Mouse (Mus musculus) erythroblast, adult 5-6 weeks (primary cell): ENCODE measurements around the gene Sorcs2. TPM values are rescaled to one million over a fixed set of nuclear protein-coding genes. Genes with fewer than 3 reads are reported as not detected.

Source experiments
- ATAC-seq: replicated peaks from 2 replicates; pipeline ENCODE4 v1.8.0; 2016; ENCODE audit warnings: moderate number of reproducible peaks, mild to moderate bottlenecking, moderate TSS enrichment, inconsistent platforms; ENCODE audit not compliant: poor library complexity, low FRiP score, severe bottlenecking
- total RNA-seq, 2 experiments: library from RNA; stranded (forward) in 1 of 2; stranded (reverse) in 1 of 2; fragments of 150-400 nt in 1 of 2; fragments of 200-764, 138-1000 nt in 1 of 2; gene quantifications; 2 replicates each; pipeline versions ENCODE4 v1.2.3 to v1.2.4; 2015 to 2017; ENCODE audit warnings: low replicate concordance in 2 of 2

Sorcs2 gene
- total RNA-seq, 2 experiments from 2014 or later = not detected

GRCm38 (mm10) chr5:36149098-36149497, 248.8 kb downstream of the Sorcs2 start:
- no peak for ATAC-seq

- no peak for ATAC-seq
These were observed 251.3 kb downstream of the Sorcs2 start for GRCm38 (mm10) chr5:36146589-36146988.

- no peak for ATAC-seq
These were observed 253.4 kb downstream of the Sorcs2 start for GRCm38 (mm10) chr5:36144560-36144959.

GRCm38 (mm10) chr5:36141676-36142255, 256.2 kb downstream of the Sorcs2 start:
- ATAC-seq = no peak

- no peak for ATAC-seq
These were observed 256.8 kb downstream of the Sorcs2 start for GRCm38 (mm10) chr5:36141112-36141511.

GRCm38 (mm10) chr5:36139766-36140165, 258.2 kb downstream of the Sorcs2 start:
- ATAC-seq = no peak

- no peak for ATAC-seq
These were observed 261.9 kb downstream of the Sorcs2 start for GRCm38 (mm10) chr5:36135874-36136542.

GRCm38 (mm10) chr5:36134302-36134701, 263.6 kb downstream of the Sorcs2 start:
- no peak for ATAC-seq

GRCm38 (mm10) chr5:36133893-36134292, 264.0 kb downstream of the Sorcs2 start:
- ATAC-seq = no peak

GRCm38 (mm10) chr5:36130393-36131011, 267.4 kb downstream of the Sorcs2 start:
- ATAC-seq = no peak

GRCm38 (mm10) chr5:36129661-36130060, 268.3 kb downstream of the Sorcs2 start:
- ATAC-seq = no peak

- no peak for ATAC-seq
These were observed 269.4 kb downstream of the Sorcs2 start for GRCm38 (mm10) chr5:36128513-36128912.

- ATAC-seq = no peak
These were observed 272.9 kb downstream of the Sorcs2 start for GRCm38 (mm10) chr5:36124993-36125392.

- no peak for ATAC-seq
These were observed 275.0 kb downstream of the Sorcs2 start for GRCm38 (mm10) chr5:36122987-36123386.

- no peak for ATAC-seq
These were observed 277.0 kb downstream of the Sorcs2 start for GRCm38 (mm10) chr5:36120931-36121341.

GRCm38 (mm10) chr5:36118061-36118460, 279.9 kb downstream of the Sorcs2 start:
- no peak for ATAC-seq

- no peak for ATAC-seq
These were observed 282.4 kb downstream of the Sorcs2 start for GRCm38 (mm10) chr5:36115519-36115918.

GRCm38 (mm10) chr5:36113696-36114095, 284.2 kb downstream of the Sorcs2 start:
- ATAC-seq = no peak

- ATAC-seq = no peak
These were observed 285.2 kb downstream of the Sorcs2 start for GRCm38 (mm10) chr5:36112696-36113095.

GRCm38 (mm10) chr5:36111516-36111915, 286.4 kb downstream of the Sorcs2 start:
- no peak for ATAC-seq

GRCm38 (mm10) chr5:36108339-36108887, 289.5 kb downstream of the Sorcs2 start:
- no peak for ATAC-seq
